Mouse (Mus musculus): ENCODE data around the gene Ift74.

DNA sequence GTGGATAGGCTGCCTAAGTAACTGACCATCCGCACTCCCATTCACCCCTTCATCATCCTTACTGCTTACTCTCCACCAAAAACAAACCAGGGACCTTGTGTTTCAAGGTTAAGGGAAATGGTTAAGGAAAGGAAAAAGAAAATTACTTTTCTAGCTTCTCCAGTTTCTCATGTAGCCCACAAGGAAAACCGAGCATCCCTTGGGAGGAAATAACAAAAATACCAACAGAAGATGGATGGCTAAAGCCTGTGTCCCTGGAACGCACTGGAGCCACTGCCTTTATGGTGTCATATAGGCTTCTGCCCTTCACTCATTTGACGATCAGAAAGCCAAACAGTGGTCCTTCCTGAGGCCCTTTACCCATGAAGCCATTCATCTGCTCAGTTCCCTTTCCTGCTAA is 97.1 kb downstream of the Ift74 start:
- TF ChIP-seq POLR2A (IDR thresholded peaks at IDR 0.05; ENCODE audit: insufficient read length, low read depth) (no peak), TCF12 (IDR thresholded peaks at IDR 0.05; ENCODE audit: insufficient read depth, poor library complexity, severe bottlenecking) (no peak), MYOD1 (IDR thresholded peaks at IDR 0.05; ENCODE audit: control insufficient read depth in 1 of 3, insufficient read length in 2 of 3, low read depth in 2 of 3) (no peak), MAX (IDR thresholded peaks at IDR 0.05; ENCODE audit: low read depth) (no peak), USF1 (IDR thresholded peaks at IDR 0.05; ENCODE audit: low read depth) (no peak), POLR2AphosphoS2 (IDR thresholded peaks at IDR 0.05; ENCODE audit: insufficient read length, low read depth) (no peak), SRF (IDR thresholded peaks at IDR 0.05; ENCODE audit: control insufficient read depth, insufficient read length, low read depth) (no peak), E2F4 (IDR thresholded peaks at IDR 0.05; ENCODE audit: insufficient read depth) (no peak)
